Mouse (Mus musculus) forebrain, embryonic 15.5 days (tissue): ENCODE results near the gene Sorbs1. TPM values are rescaled to one million over a fixed set of nuclear protein-coding genes. Genes with fewer than 3 reads are reported as not detected.

Source experiments
- ATAC-seq: fragments of 200-750 bp; cut with Nextera tagmentation; replicated peaks from 2 replicates; pipeline ENCODE4 v1.8.0; 2017; ENCODE audit warnings: mild to moderate bottlenecking, moderate TSS enrichment, moderate library complexity
- H3K27ac ChIP-seq: fragments of 300-500 bp; sonication (generic); replicated peaks from 2 replicates; pipeline ENCODE4 v1.5.1; 2015; ENCODE audit warnings: mild to moderate bottlenecking, inconsistent platforms
- H3K27me3 ChIP-seq: fragments of 300-500 bp; sonication (generic); 2 replicates; pipeline ENCODE4 v1.6.1; 2015; ENCODE audit warnings: inconsistent platforms
- H3K36me3 ChIP-seq: fragments of 300-500 bp; sonication (generic); 2 replicates; pipeline ENCODE4 v1.6.1; 2015; ENCODE audit warnings: mild to moderate bottlenecking, inconsistent platforms
- H3K4me1 ChIP-seq: fragments of 300-500 bp; sonication (generic); 2 replicates; pipeline ENCODE4 v1.6.1; 2015; ENCODE audit warnings: inconsistent platforms
- H3K4me2 ChIP-seq: fragments of 300-500 bp; sonication (generic); replicated peaks from 2 replicates; pipeline ENCODE4 v1.6.1; 2015; ENCODE audit warnings: mild to moderate bottlenecking, inconsistent platforms
- H3K4me3 ChIP-seq: fragments of 300-500 bp; sonication (generic); 2 replicates; pipeline ENCODE4 v1.5.1; 2015; ENCODE audit warnings: mild to moderate bottlenecking, inconsistent platforms
- H3K9ac ChIP-seq: fragments of 300-500 bp; sonication (generic); replicated peaks from 2 replicates; pipeline ENCODE4 v1.6.1; 2015; ENCODE audit warnings: mild to moderate bottlenecking, inconsistent platforms
- H3K9me3 ChIP-seq: fragments of 300-500 bp; sonication (generic); 2 replicates; pipeline ENCODE4 v1.6.1; 2016; ENCODE audit warnings: inconsistent platforms
- WGBS: fragments of 180-500 bp; shearing (Covaris S2); methylation state at CpG from one replicate; pipeline ENCODE4 v1.1.7; 2015; ENCODE audit warnings: mixed read lengths; 5-methylcytosine and 5-hydroxymethylcytosine counted together
- polyA plus RNA-seq: library from polyadenylated mRNA; unstranded; fragments of >200 nt; fragmentation: Nextera tagmentation; extraction: Ambion mirVana; gene quantifications from 2 replicates; pipeline ENCODE4 v1.2.1, GENCODE M21; 2015

Gene Sorbs1
- polyA plus RNA-seq, 1 experiment from 2014 or later: 111 TPM

DNA sequence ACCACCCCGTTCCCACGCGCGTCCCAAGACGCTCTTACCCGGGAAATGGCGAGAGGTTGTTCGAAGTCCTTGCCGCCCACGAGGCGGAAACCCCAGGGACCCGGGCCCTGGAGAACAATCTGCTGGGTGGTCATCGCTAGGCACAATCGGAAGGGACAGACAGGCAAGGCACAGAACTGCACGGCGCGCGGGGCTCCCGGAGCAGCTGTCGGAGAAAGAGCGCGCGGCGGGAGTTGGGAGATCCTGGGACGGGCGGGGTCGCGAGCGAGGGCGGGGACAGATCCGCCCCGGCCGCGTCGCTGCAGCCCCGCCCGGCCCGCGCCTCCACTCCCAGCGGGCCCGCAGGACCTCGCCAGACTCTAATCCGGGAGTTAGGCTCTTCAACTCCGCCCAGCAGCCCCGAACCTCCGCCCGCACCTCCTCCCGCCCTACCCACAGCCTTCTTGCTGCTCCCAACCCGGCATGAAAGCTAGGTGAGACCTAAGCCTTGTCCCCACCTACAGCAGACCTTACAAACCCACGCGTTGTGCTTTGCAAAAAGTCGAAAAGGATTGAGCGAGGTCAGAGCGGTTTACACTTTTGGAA, 242.2 kb downstream of the Sorbs1 start, which contains the start of gene Pdlim1:
TSS of gene Pdlim1 (minus strand) at position 535 of the 585 bp plus-strand sequence.
- Histone ChIP-seq H3K4me1 (peaks cover 17% of the 10 kb centered on the region), H3K9me3 (no peaks in the 10 kb centered on the region), H3K4me2 (peak within 1 kb of the TSS; percentile 95), H3K27me3 (peaks cover 22% of the 10 kb centered on the region; the same call in 1 of the 2 replicates), H3K27ac (no peak within 1 kb of the TSS), H3K36me3 (no peaks in the 10 kb centered on the region), H3K4me3 (peak within 1 kb of the TSS; percentile 49), H3K9ac (peak within 1 kb of the TSS; percentile 42)
- under 1% methylated on average over 53 of the region's 54 CpGs for WGBS
- ATAC-seq: peak; percentile 71

- H3K36me3 ChIP-seq: no peaks in the 10 kb centered on the region
These were observed 242.9 kb downstream of the Sorbs1 start for GRCm38 (mm10) chr19:40270351-40271307.

GRCm38 (mm10) chr19:40269526-40269925, 244.1 kb downstream of the Sorbs1 start:
- no peak for ATAC-seq
- no peak overlapping the region for H3K27ac ChIP-seq
- no peak overlapping the region for H3K4me2 ChIP-seq
- no peaks in the 10 kb centered on the region for H3K36me3 ChIP-seq
- H3K27me3 ChIP-seq: peaks cover 22% of the 10 kb centered on the region; the same call in 1 of the 2 replicates
- no peak overlapping the region for H3K9ac ChIP-seq
- H3K4me3 ChIP-seq: no peak overlapping the region
- 26% methylated on average over 5 of the region's 5 CpGs for WGBS
- H3K9me3 ChIP-seq: no peaks in the 10 kb centered on the region
- peaks cover 17% of the 10 kb centered on the region for H3K4me1 ChIP-seq

More at GRCm38 (mm10) chr19:40270351-40271307, 242.9 kb downstream of the Sorbs1 start:
- ATAC-seq: peak; percentile 49; the same call in 1 of the 2 replicates
- H3K9me3 ChIP-seq: no peaks in the 10 kb centered on the region
- peaks cover 17% of the 10 kb centered on the region for H3K4me1 ChIP-seq
- H3K27ac ChIP-seq: no peak overlapping the region
- peak overlapping the region; percentile 95 for H3K4me2 ChIP-seq
- H3K4me3 ChIP-seq: peak overlapping the region; percentile 49
- WGBS: 6% methylated on average over 63 of the region's 63 CpGs
- peak overlapping the region; percentile 42 for H3K9ac ChIP-seq
- peaks cover 22% of the 10 kb centered on the region; the same call in 1 of the 2 replicates for H3K27me3 ChIP-seq

DNA sequence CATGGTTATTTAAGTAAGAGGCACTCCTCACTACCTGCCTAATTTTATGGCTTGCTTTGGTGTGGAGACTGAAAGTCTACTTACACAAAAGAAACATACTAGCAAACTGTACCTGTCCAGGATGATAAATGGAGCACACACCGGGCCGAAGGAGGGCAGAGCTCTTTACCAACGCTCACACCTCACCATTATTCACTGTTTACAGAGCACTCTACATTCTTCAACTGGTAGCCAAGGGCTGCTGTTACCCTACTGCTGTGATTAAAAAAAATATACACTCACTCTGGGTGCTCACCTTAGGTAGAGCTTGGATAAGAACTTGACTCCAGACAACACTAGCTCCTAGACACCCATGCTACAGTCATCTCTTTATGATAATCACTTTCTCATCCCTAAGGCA, 245.1 kb downstream of the Sorbs1 start:
- no peak overlapping the region for H3K27ac ChIP-seq
- H3K9ac ChIP-seq: no peak overlapping the region
- H3K9me3 ChIP-seq: no peaks in the 10 kb centered on the region
- H3K4me1 ChIP-seq: peaks cover 17% of the 10 kb centered on the region
- no peak for ATAC-seq
- H3K4me2 ChIP-seq: no peak overlapping the region
- H3K27me3 ChIP-seq: peaks cover 22% of the 10 kb centered on the region; the same call in 1 of the 2 replicates
- H3K36me3 ChIP-seq: no peaks in the 10 kb centered on the region
- no peak overlapping the region for H3K4me3 ChIP-seq
- WGBS: 90% methylated on average over 3 of the region's 3 CpGs

GRCm38 (mm10) chr19:40267380-40267779, 246.2 kb downstream of the Sorbs1 start:
- Histone ChIP-seq H3K9me3 (no peaks in the 10 kb centered on the region), H3K4me1 (peaks cover 17% of the 10 kb centered on the region), H3K27me3 (peaks cover 19% of the 10 kb centered on the region; the same call in 1 of the 2 replicates), H3K4me3 (no peak overlapping the region), H3K4me2 (no peak overlapping the region), H3K36me3 (no peaks in the 10 kb centered on the region), H3K27ac (no peak overlapping the region), H3K9ac (no peak overlapping the region)
- 94% methylated on average over 1 of the region's 1 CpGs for WGBS
- no peak for ATAC-seq

GRCm38 (mm10) chr19:40259485-40259884, 254.1 kb downstream of the Sorbs1 start:
- no peak for ATAC-seq
- Histone ChIP-seq H3K4me1 (no peaks in the 10 kb centered on the region), H3K27ac (no peak overlapping the region), H3K4me3 (no peak overlapping the region), H3K4me2 (no peak overlapping the region), H3K27me3 (no peaks in the 10 kb centered on the region), H3K9me3 (no peaks in the 10 kb centered on the region), H3K36me3 (no peaks in the 10 kb centered on the region), H3K9ac (no peak overlapping the region)
- 100% methylated on average over 1 of the region's 1 CpGs for WGBS

- H3K27ac ChIP-seq: no peak overlapping the region
- no peak overlapping the region for H3K4me3 ChIP-seq
- no peaks in the 10 kb centered on the region for H3K27me3 ChIP-seq
- WGBS: 85% methylated on average over 4 of the region's 4 CpGs
- no peak overlapping the region for H3K9ac ChIP-seq
- H3K9me3 ChIP-seq: no peaks in the 10 kb centered on the region
- no peak for ATAC-seq
- no peaks in the 10 kb centered on the region for H3K36me3 ChIP-seq
- H3K4me2 ChIP-seq: no peak overlapping the region
- no peaks in the 10 kb centered on the region for H3K4me1 ChIP-seq
These were observed 256.2 kb downstream of the Sorbs1 start for GRCm38 (mm10) chr19:40257396-40257795.

DNA sequence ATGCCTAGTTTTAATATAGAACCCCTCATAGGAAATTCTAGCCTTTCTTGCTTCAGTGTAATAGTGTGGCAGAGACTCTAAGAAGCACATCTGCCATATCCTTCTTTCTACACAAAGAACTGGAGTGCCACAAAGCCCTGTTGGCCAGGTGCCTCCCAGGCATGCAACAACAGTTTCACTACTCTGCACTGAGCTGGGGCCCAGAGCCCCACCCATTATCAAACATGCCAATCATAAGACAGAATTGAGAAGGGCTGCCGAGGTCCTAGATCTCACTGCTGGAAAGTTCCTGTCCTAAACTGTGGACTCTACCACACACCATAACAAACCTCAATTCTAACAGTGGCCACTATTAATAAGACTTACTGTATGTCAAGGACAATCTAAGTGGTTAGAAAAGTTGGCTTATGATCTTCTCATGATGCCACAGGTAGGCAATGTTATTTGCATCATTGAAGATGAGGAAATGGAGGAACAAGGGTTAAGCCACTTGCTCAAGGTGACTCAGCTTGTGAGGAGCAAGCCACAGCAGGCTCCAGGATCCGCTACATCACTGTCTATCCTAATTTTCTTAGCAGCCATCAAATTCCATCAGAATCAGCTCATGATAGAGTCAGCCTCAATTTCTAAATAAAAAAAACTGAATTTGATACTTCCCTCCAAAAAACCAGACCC, 257.1 kb downstream of the Sorbs1 start:
- no peaks in the 10 kb centered on the region for H3K27me3 ChIP-seq
- H3K4me2 ChIP-seq: no peak overlapping the region
- H3K9me3 ChIP-seq: no peaks in the 10 kb centered on the region
- WGBS: 76% methylated on average over 2 of the region's 2 CpGs
- ATAC-seq: no peak
- H3K4me3 ChIP-seq: no peak overlapping the region
- H3K4me1 ChIP-seq: no peaks in the 10 kb centered on the region
- H3K27ac ChIP-seq: no peak overlapping the region
- no peaks in the 10 kb centered on the region for H3K36me3 ChIP-seq
- no peak overlapping the region for H3K9ac ChIP-seq

- WGBS: 77% methylated on average over 1 of the region's 1 CpGs
- Histone ChIP-seq H3K27me3 (no peaks in the 10 kb centered on the region), H3K4me2 (no peak overlapping the region), H3K27ac (no peak overlapping the region), H3K36me3 (no peaks in the 10 kb centered on the region), H3K9ac (no peak overlapping the region), H3K4me3 (no peak overlapping the region), H3K4me1 (no peaks in the 10 kb centered on the region), H3K9me3 (no peaks in the 10 kb centered on the region)
- no peak for ATAC-seq
These were observed 258.0 kb downstream of the Sorbs1 start for GRCm38 (mm10) chr19:40255561-40255960.

- WGBS: 88% methylated on average over 3 of the region's 3 CpGs
These were observed 258.8 kb downstream of the Sorbs1 start for GRCm38 (mm10) chr19:40254741-40255140.

GRCm38 (mm10) chr19:40253768-40254167, 259.8 kb downstream of the Sorbs1 start:
- no peak for ATAC-seq
- WGBS: 78% methylated on average over 13 of the region's 13 CpGs
- H3K27ac ChIP-seq: no peak overlapping the region

More at GRCm38 (mm10) chr19:40254741-40255140, 258.8 kb downstream of the Sorbs1 start:
- Histone ChIP-seq H3K9ac (no peak overlapping the region), H3K27ac (no peak overlapping the region), H3K27me3 (no peaks in the 10 kb centered on the region), H3K4me2 (no peak overlapping the region), H3K36me3 (no peaks in the 10 kb centered on the region), H3K4me1 (no peaks in the 10 kb centered on the region), H3K9me3 (no peaks in the 10 kb centered on the region), H3K4me3 (no peak overlapping the region)
- ATAC-seq: no peak

DNA sequence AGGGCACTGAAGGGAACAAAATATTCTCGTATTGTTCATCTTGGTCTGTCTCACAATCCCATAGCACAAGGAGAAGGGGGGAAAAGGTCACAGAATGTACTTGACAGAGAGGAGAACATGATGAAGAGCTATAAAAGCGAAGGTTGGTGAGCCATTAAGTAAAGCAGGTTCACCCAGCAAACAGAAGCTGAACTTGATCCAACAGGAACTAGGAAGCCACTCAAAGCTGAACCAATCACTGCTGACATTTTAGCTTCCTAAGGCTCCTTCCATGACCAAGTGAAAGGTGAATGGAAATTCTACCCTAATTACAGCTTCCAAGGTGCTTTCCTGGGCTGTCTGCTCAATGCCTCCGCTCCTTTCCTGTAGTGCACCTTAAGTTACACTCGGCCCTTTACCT, 262.5 kb downstream of the Sorbs1 start:
- no peak overlapping the region for H3K4me3 ChIP-seq
- no peaks in the 10 kb centered on the region for H3K9me3 ChIP-seq
- H3K4me2 ChIP-seq: no peak overlapping the region
- no peak for ATAC-seq
- no peaks in the 10 kb centered on the region for H3K4me1 ChIP-seq
- H3K9ac ChIP-seq: no peak overlapping the region
- WGBS: 89% methylated on average over 4 of the region's 4 CpGs
- H3K27ac ChIP-seq: no peak overlapping the region
- no peaks in the 10 kb centered on the region for H3K36me3 ChIP-seq
- H3K27me3 ChIP-seq: no peaks in the 10 kb centered on the region

More at GRCm38 (mm10) chr19:40253768-40254167, 259.8 kb downstream of the Sorbs1 start:
- H3K36me3 ChIP-seq: no peaks in the 10 kb centered on the region
- H3K27me3 ChIP-seq: no peaks in the 10 kb centered on the region
- no peaks in the 10 kb centered on the region for H3K9me3 ChIP-seq
- H3K4me1 ChIP-seq: no peaks in the 10 kb centered on the region
- no peak overlapping the region for H3K4me3 ChIP-seq
- no peak overlapping the region for H3K9ac ChIP-seq
- no peak overlapping the region for H3K4me2 ChIP-seq
